Mouse (Mus musculus) testis, adult 2 months (tissue): ENCODE data around the gene 4930579F01Rik.

Source experiments
- CTCF ChIP-seq: fragments of 200-500 bp; IDR thresholded peaks from 2 replicates; pipeline ENCODE4 v1.5.1; 2012; ENCODE audit warnings: low read depth, mild to moderate bottlenecking, inconsistent platforms, low read length, moderate library complexity; ENCODE audit not compliant: control insufficient read depth, insufficient read depth, insufficient replicate concordance
- POLR2A ChIP-seq: fragments of 200-500 bp; IDR thresholded peaks from 2 replicates; pipeline ENCODE4 v1.6.1; 2012; ENCODE audit warnings: low read depth, mild to moderate bottlenecking, inconsistent platforms, low read length, moderate library complexity; ENCODE audit not compliant: control insufficient read depth

DNA sequence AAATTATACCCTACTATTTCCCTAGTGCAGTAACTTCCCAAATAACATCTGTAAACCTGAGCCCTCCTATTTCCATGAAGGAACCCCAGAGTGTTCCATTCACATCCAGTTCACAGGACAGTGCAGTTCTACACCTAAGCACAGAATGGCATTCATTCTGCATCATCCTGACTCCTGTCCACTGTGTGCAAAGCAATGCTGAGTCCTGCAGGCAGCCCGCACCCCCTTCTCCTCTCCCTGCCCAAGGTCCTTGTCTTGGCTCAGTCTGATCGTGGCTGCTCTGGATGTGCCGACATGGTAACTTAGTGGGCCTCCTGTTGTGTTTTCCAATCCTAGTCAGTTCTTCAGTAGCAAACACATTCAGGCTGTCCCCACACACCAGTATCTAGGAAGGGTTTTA lies 36.6 kb upstream of the 4930579F01Rik start:
- TF ChIP-seq CTCF (no peak), POLR2A (no peak)
